Mouse (Mus musculus): Measurements from ENCODE around the gene Eci2.

DNA sequence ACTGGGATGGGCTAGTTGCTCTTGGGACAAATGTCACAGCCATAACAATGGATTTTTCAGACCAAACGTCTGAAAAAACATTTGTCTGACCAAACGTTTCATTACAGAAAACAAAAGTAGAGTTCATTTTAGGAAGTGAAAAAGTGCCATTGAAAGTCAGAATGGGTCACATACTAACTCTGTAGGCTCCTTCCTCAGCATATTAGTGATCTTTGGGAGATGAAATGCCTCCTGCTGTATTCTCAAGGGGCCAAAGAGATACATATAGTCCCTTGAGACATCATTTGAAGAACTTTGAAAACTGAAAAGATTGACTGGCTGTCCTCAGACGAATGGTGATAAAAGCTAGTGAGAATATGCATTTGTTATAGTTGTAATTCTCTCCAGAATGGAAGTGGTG lies 6.5 kb downstream of the Eci2 start:
- TF ChIP-seq POLR2A (IDR thresholded peaks at IDR 0.05; ENCODE audit: low read depth, low read length): no peak
- TF ChIP-seq USF2 (conservative IDR thresholded peaks at IDR 0.05; ENCODE audit: low read depth, low read length): no peak
- TF ChIP-seq CTCF (conservative IDR thresholded peaks at IDR 0.05 in 1 of 2, IDR thresholded peaks at IDR 0.05 in 1 of 2; ENCODE audit: low read depth in 2 of 2, low read length in 2 of 2): no peak
- TF ChIP-seq GABPA (IDR thresholded peaks at IDR 0.05; ENCODE audit: insufficient replicate concordance, low read depth, low read length): no peak
- no peak for TF ChIP-seq MAZ (IDR thresholded peaks at IDR 0.05; ENCODE audit: low read depth, low read length)
- TF ChIP-seq TBP (conservative IDR thresholded peaks at IDR 0.05; ENCODE audit: low read depth, low read length): no peak
- no peak for TF ChIP-seq ZC3H11A (IDR thresholded peaks at IDR 0.05; ENCODE audit: low read depth, low read length)
- no peak for TF ChIP-seq MYC (IDR thresholded peaks at IDR 0.05; ENCODE audit: low read depth, low read length)
- no peak for TF ChIP-seq KAT2A (IDR thresholded peaks at IDR 0.05; ENCODE audit: insufficient replicate concordance, low read length)

Measured in CH12.LX (cell line).